Mouse (Mus musculus) NIH3T3 (cell line): Measurements from ENCODE around the gene 4931422A03Rik.
"Not testable (repeated sequence)": the region's sequence is repeated elsewhere in the genome, so short reads cannot be mapped to it uniquely, and the experiment has no call there.

Source experiments
- DNase-seq: peaks from one replicate; pipeline ENCODE4 v3.0.0-alpha.2; 2012; ENCODE audit warnings: low read depth

4931422A03Rik gene

GRCm38 (mm10) chr2:104028139-104028723 lies at the start of gene 4931422A03Rik:
4931422A03Rik (minus strand) TSS chr2:104028361.
- DNase-seq, result no peak

DNA sequence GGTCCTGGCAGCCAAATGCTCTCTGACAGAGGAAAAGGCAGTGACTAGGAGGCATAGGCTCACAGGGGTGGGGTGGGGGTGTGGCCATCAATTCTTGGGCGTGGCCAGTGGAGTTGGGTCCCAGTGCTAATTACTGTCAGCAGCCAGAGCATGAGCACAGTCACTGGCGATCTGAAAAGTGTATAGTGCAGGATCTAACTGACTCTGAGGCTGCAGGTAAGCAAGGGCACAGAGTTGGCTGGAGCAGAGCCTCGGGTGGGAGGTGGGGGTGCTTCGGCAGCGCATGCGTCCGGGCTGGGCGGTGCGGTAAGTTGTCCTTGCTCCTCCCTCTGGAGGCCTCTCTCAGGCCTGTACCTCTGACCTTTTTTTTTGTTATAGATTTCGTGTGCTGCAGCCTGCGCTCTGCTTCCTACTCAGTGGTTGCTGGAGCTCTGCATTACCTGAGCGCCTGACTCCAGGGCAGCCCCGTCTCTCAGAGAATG lies 41.6 kb upstream of the 4931422A03Rik start, which contains the start of gene Cd59b:
Cd59b (plus strand) TSS at position 146 of the 482 bp plus-strand sequence.
- DNase-seq, result peak; percentile 53

GRCm38 (mm10) chr2:104068450-104068849 lies 40.3 kb upstream of the 4931422A03Rik start, which contains the start of gene Gm10799:
Gm10799 (minus strand) TSS chr2:104068550.
- DNase-seq, result not testable (repeated sequence)

GRCm38 (mm10) chr2:104065526-104065925 lies 37.4 kb upstream of the 4931422A03Rik start, which contains the start of gene Gm10912:
Gm10912 (plus strand) TSS chr2:104065826.
- DNase-seq, result not testable (repeated sequence)

DNA sequence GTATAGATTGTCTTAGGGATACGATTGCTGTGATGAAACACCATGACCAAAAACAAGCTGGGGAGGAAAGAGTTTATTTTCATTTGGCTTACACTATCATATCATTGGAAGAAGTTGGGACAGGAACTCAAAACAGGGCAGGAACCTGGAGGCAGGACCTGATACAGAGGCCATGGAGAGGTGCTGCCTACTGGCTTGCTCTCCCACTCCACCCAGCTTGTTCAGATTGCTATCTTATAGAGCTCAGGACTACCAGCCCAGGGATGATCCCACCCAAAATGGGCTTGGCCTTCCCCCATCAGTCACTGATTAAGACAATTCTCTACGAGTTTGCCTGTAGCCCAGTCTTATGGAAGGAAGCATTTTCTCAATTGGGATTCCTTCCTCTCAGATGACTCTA lies 36.0 kb upstream of the 4931422A03Rik start:
- DNase-seq, result no peak

DNA sequence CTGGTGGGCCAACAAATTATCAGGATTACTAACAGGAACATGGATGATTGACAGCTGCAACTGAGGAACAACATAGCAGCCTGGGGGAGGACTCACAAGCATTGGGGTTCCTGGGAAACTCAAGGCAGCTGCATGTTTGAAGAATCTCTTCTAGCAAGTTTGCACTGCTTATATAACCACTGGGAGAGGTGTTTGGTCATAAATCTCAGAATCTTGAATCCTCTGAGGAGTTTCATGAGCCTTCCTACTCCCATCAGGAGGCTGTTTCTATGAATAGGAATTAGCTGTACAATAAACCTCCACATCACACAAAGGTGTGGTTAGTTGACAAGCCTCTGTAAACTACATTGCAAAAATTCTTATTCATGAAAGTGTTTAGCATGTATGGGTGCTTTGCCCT lies 34.5 kb upstream of the 4931422A03Rik start:
- no peak for DNase-seq

- no peak for DNase-seq
Measured at GRCm38 (mm10) chr2:104060996-104061395, 32.8 kb upstream of the 4931422A03Rik start.

DNA sequence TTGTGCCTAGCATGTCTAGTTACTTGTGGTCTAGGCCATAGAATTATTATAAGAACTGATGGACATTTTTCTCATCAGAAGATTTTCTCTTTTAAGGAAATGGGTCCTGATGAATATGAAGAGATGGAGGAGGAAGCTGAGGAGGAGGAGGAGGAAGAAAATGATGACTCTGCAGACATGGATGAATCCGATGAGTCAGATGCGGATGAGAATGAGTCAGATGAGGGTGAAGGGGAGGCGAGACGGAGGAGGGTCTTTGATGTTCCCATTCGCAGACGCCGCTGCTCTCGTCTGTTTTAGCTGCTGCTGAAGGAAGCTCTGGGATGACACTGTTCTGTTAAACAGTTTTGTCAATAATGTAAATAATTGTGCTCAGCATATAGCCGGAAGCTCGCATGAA lies 31.6 kb upstream of the 4931422A03Rik start:
- DNase-seq, result no peak

DNA sequence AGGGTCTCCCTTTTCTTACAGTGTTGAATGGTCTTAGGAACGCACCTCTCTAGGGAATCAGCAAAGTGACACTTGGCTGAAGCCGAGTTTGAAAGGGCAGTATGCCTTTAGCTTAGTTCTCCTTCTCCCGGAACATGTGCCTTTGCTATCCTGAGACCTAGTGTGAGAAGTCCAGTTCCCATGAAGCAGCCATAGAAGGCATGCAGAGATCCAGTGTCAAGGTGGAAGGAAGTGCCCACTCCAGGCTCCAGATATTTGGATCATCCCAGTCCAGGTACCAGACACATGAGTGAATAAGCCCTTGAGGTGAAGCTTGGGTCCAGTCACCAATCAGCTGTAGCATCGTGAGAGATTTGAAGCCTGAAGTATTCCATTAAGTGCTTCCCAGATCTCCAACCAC lies 30.8 kb upstream of the 4931422A03Rik start:
- no peak for DNase-seq

- no peak for DNase-seq
Measured at GRCm38 (mm10) chr2:104058381-104058780, 30.2 kb upstream of the 4931422A03Rik start.

DNA sequence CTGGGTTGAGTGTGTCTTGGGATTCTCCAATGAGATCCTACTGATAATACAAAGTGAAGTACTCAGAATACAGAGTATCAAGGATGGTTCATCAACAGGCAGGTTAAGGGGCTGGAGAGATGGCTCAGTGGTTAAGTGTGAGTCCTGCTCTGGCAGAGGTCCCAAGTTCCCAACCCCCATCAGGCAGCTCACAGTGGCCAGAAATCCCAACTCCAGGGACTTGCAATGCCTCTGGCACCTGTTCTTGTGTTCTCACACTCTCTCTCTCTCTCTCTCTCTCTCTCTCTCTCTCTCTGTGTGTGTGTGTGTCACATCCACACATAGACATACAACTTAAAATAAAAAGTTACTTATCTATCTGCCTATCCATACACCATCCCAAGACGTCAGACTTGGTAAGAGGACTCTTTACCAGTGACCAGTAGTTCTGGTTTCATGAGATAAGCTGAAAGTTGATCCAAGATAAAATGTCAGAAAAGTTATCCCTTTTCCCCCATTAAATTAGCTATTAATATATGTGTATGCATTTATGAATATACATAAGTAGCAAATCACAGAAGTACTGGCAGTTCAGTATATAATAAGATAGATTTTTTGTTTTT lies 16.4 kb upstream of the 4931422A03Rik start:
- DNase-seq, result no peak

- no peak for DNase-seq
Measured at GRCm38 (mm10) chr2:104043624-104044478, 15.7 kb upstream of the 4931422A03Rik start.

DNA sequence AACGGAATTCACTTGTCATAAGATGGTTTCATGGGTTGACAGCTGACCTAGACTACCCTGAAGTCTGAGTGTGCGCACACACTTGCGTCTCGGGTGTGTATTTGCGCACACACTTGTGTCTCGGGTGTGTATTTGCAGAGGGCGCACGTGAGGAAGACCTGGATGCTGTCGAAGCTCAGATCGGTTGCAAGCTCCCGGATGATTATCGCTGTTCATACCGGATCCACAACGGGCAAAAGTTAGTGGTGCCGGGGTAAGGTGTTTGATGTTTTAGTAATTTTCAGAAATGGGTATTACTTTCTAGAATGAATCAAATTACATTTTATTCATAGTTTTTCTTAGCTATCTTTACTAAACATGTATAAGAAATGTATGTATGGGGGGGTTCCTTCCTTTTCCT lies 14.6 kb upstream of the 4931422A03Rik start:
- DNase-seq, result no peak

DNA sequence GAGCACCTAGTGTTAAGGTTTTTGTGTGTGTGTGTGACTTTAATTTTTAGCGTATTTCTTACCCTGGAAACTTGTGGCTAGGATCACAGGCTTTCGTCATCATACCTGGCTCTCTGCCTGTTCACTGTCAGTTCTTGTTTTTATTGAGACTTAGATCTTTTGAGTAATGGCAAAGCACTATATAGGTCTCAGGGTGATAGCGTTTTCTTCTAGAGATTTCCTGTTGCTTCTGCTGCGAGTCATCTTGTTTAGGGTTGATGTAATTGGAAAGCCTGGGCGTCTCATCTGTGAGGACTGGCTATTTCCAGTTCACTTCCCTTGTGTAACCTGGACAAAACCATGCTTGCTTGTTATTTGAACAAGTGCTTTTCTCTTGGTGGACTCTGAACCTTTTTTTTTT lies 13.5 kb upstream of the 4931422A03Rik start:
- DNase-seq, result peak; percentile 80

GRCm38 (mm10) chr2:104038236-104038635 lies 10.1 kb upstream of the 4931422A03Rik start:
- DNase-seq, result no peak

- no peak for DNase-seq
Measured at GRCm38 (mm10) chr2:104036316-104036715, 8.2 kb upstream of the 4931422A03Rik start.

- DNase-seq, result no peak
Measured at GRCm38 (mm10) chr2:104035595-104035994, 7.4 kb upstream of the 4931422A03Rik start.

GRCm38 (mm10) chr2:104034832-104035472 lies 6.8 kb upstream of the 4931422A03Rik start:
- peak; percentile 84 for DNase-seq

DNA sequence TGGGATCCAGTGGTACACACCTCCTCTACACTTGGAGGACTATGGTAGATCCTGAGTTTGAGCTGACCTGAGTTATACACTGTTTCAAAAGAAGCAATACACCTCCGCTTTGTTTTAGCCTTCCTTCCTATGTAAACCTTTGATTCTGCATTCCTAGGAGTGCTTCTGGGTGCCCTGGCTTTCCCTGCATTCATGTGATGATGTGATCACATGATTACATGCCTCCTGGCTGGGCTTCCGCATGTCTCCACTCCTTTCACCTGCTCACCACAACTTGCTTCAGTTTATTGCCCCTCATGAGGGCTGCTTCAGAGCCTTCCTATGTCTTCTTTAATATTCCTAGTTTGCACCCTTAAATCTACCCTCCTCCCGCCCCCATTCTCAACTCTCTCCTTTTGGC lies 3.9 kb upstream of the 4931422A03Rik start:
- DNase-seq, result no peak

GRCm38 (mm10) chr2:104030381-104030780 lies 2.2 kb upstream of the 4931422A03Rik start:
- DNase-seq, result no peak

DNA sequence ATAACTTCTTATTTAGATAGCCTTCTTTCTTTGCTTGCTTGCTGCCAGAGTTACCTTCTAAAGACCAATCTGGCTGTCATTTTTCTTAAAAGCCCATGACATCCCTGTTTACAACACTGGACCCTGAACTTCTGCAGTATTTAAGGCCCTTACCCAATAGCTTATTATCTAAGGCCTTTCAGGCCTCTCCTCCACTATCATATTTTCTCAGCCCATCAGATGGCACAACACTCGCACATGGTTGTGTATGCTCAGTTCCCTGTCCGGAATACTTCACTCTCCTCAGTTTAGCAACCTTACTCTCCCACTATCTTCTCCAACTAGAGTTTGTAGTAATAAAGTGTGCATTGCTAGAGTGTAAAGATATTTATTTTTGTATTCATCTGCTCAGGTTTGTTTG lies 913 bp upstream of the 4931422A03Rik start:
- DNase-seq, result no peak
